Comparison of ENCODE assay signal across 8 mouse cellular contexts in genomic region chr11:103920665-103921064, GRCm38 (mm10). TPM values are rescaled to one million over a fixed set of nuclear protein-coding genes. Genes with fewer than 3 reads are reported as not detected.
A peak's percentile ranks its signal among the peaks of the same experiment; 100 is the strongest.
DNase-seq lines count a peak whose midpoint lies in the region; ATAC-seq and TF ChIP-seq lines count a peak whose summit lies in the region.
"Had no signal": no experiment of that assay in that cellular context is flagged by ENCODE, and none has a peak within 500 bp of the region (broad histone marks: within the 10 kb centered on the region; RNA-seq: fewer than 3 reads in every experiment).

No protein-coding gene starts in this region.

- peak; percentile 8 for DNase-seq in thymus, postnatal 25 days
- DNase-seq in thymus, postnatal 14 days: no peak
- peak; percentile 56 for DNase-seq in embryo, embryonic 11 days
- peak; percentile 41 for DNase-seq in limb, embryonic 14.5 days (ENCODE audit: low spot score)
- DNase-seq in stomach, postnatal 0 days (ENCODE audit: low spot score): peak; percentile 61
- DNase-seq in cerebellum, postnatal 36 days: no peak

- H3K27me3 ChIP-seq in limb, embryonic 14.5 days (ENCODE audit: control insufficient read depth, insufficient read depth, low read length): no peaks in the 10 kb centered on the region
- H3K27me3 ChIP-seq in stomach, postnatal 0 days (ENCODE audit: control insufficient read depth, insufficient read depth, low read length): no peaks in the 10 kb centered on the region
- H3K27me3 ChIP-seq in midbrain, embryonic 16.5 days (ENCODE audit: control insufficient read depth, insufficient read depth, low read depth, low read length): no peaks in the 10 kb centered on the region
- H3K27me3 ChIP-seq: embryonic facial prominence, embryonic 13.5 days had no signal

- 62% methylated on average over 5 of the region's 5 CpGs for WGBS in limb, embryonic 14.5 days
- 64% methylated on average over 5 of the region's 5 CpGs for WGBS in stomach, postnatal 0 days
- 82% methylated on average over 5 of the region's 5 CpGs for WGBS in midbrain, embryonic 16.5 days

- no peak overlapping the region for H3K4me2 ChIP-seq in limb, embryonic 14.5 days (replicated peaks; ENCODE audit: low read depth, low read length, severe bottlenecking)
- no peak overlapping the region for H3K4me2 ChIP-seq in stomach, postnatal 0 days (replicated peaks; ENCODE audit: low read depth)
- no peak overlapping the region for H3K4me2 ChIP-seq in midbrain, embryonic 16.5 days (ENCODE audit: low read length)
- H3K4me2 ChIP-seq: embryonic facial prominence, embryonic 13.5 days had no signal

- no peak overlapping the region for H3K4me3 ChIP-seq in limb, embryonic 14.5 days (replicated peaks; ENCODE audit: low read length)
- H3K4me3 ChIP-seq in stomach, postnatal 0 days (ENCODE audit: low read depth, low read length): no peak overlapping the region
- H3K4me3 ChIP-seq in midbrain, embryonic 16.5 days (ENCODE audit: low read depth, low read length): no peak overlapping the region
- H3K4me3 ChIP-seq: embryonic facial prominence, embryonic 13.5 days had no signal

- no peaks in the 10 kb centered on the region for H3K4me1 ChIP-seq in limb, embryonic 14.5 days (ENCODE audit: control insufficient read depth, insufficient read depth, low read length)
- H3K4me1 ChIP-seq in stomach, postnatal 0 days (replicated peaks; ENCODE audit: control insufficient read depth, insufficient read depth): no peaks in the 10 kb centered on the region
- H3K4me1 ChIP-seq in midbrain, embryonic 16.5 days (ENCODE audit: control insufficient read depth, insufficient read depth, low read length): no peaks in the 10 kb centered on the region
- H3K4me1 ChIP-seq: embryonic facial prominence, embryonic 13.5 days had no signal

- H3K36me3 ChIP-seq in limb, embryonic 14.5 days (ENCODE audit: control insufficient read depth, insufficient read depth, low read length): peaks cover 26% of the 10 kb centered on the region
- H3K36me3 ChIP-seq in stomach, postnatal 0 days (ENCODE audit: control insufficient read depth, insufficient read depth, low read length): 0 out of 2 replicates have a peak, but pooled peaks cover under 1% of the 10 kb centered on the region
- peaks cover 8% of the 10 kb centered on the region for H3K36me3 ChIP-seq in midbrain, embryonic 16.5 days (ENCODE audit: control insufficient read depth, insufficient read depth, low read length)

- no peak overlapping the region for H3K9ac ChIP-seq in limb, embryonic 14.5 days (ENCODE audit: low read depth, low read length, severe bottlenecking)
- H3K9ac ChIP-seq in stomach, postnatal 0 days (ENCODE audit: low read length): no peak overlapping the region
- no peak overlapping the region for H3K9ac ChIP-seq in midbrain, embryonic 16.5 days (ENCODE audit: low read depth, low read length)
- H3K9ac ChIP-seq: embryonic facial prominence, embryonic 13.5 days had no signal

- H3K27ac ChIP-seq in limb, embryonic 14.5 days (replicated peaks; ENCODE audit: low read depth, low read length): no peak overlapping the region
- H3K27ac ChIP-seq in stomach, postnatal 0 days (replicated peaks): no peak overlapping the region
- H3K27ac ChIP-seq in midbrain, embryonic 16.5 days (ENCODE audit: low read length): no peak overlapping the region
- H3K27ac ChIP-seq: embryonic facial prominence, embryonic 13.5 days had no signal

- no peak for TF ChIP-seq POLR2A in limb, embryonic 14.5 days (IDR thresholded peaks at IDR 0.05; ENCODE audit: borderline replicate concordance, extremely low read depth, insufficient read depth, insufficient read length)

- no peaks in the 10 kb centered on the region for H3K9me3 ChIP-seq in limb, embryonic 14.5 days (ENCODE audit: control insufficient read depth, low read length)
- H3K9me3 ChIP-seq in stomach, postnatal 0 days (ENCODE audit: control insufficient read depth, low read length): no peaks in the 10 kb centered on the region
- no peaks in the 10 kb centered on the region for H3K9me3 ChIP-seq in midbrain, embryonic 16.5 days (replicated peaks; ENCODE audit: control insufficient read depth, low read length, poor library complexity, severe bottlenecking)
- H3K9me3 ChIP-seq: embryonic facial prominence, embryonic 13.5 days had no signal

- no peak for ATAC-seq in limb, embryonic 14.5 days (ENCODE audit: low FRiP score, low read depth)
- ATAC-seq in stomach, postnatal 0 days (ENCODE audit: low FRiP score, low TSS enrichment): no peak
- no peak for ATAC-seq in midbrain, embryonic 16.5 days

- TF ChIP-seq CTCF in stomach, postnatal 0 days (IDR thresholded peaks at IDR 0.05; ENCODE audit: low read depth): no peak

- no peak for TF ChIP-seq EP300 in stomach, postnatal 0 days (optimal IDR thresholded peaks at IDR 0.05)

RNA-seq across cellular contexts. Expression of gene Nsf, which starts 33.2 kb away (rescaled TPM):
- 33.5 and 39.7 TPM in 2 replicates for polyA plus RNA-seq in limb, embryonic 14.5 days (2012; rRNA removed)
- polyA plus RNA-seq in limb, embryonic 14.5 days (2014; fragmentation: Nextera tagmentation; extraction: Ambion mirVana): 43.6 and 44.9 TPM in 2 replicates
- 28.2 and 30.6 TPM in 2 replicates for polyA plus RNA-seq in stomach, postnatal 0 days (2015; fragmentation: Nextera tagmentation; extraction: Ambion mirVana)
- polyA plus RNA-seq in midbrain, embryonic 16.5 days (2015; fragmentation: Nextera tagmentation; extraction: Ambion mirVana): 223 and 248 TPM in 2 replicates

RNA-seq across cellular contexts. Expression of gene Arf2, which starts 45.9 kb away (rescaled TPM):
- 47.0 and 52.7 TPM in 2 replicates for polyA plus RNA-seq in limb, embryonic 14.5 days (2012; rRNA removed)
- polyA plus RNA-seq in limb, embryonic 14.5 days (2014; fragmentation: Nextera tagmentation; extraction: Ambion mirVana): 75.2 and 78.7 TPM in 2 replicates
- polyA plus RNA-seq in stomach, postnatal 0 days (2015; fragmentation: Nextera tagmentation; extraction: Ambion mirVana): 41.7 and 43.3 TPM in 2 replicates
- 247 TPM in 2 replicates for polyA plus RNA-seq in midbrain, embryonic 16.5 days (2015; fragmentation: Nextera tagmentation; extraction: Ambion mirVana)

Comparison
In these comparisons a context has a peak if more than half of its experiments do, and no peak if none do; other contexts are left out.
1. DNase-seq: peak in thymus, postnatal 25 days (single experiment), embryo, embryonic 11 days (single experiment), limb, embryonic 14.5 days (single experiment) and stomach, postnatal 0 days (single experiment); none in thymus, postnatal 14 days (single experiment) and cerebellum, postnatal 36 days (0 of 2).